Mouse (Mus musculus) intestine, embryonic 14.5 days (tissue): Measurements from ENCODE around the gene Tom1l2. TPM values are rescaled to one million over a fixed set of nuclear protein-coding genes. Genes with fewer than 3 reads are reported as not detected.
A peak's percentile ranks its signal among the peaks of the same experiment; 100 is the strongest.

ENCODE experiments used
- ATAC-seq: fragments of 200-750 bp; cut with Nextera tagmentation; replicated peaks from 2 replicates; pipeline ENCODE4 v1.8.0; 2017; ENCODE audit warnings: low read depth, moderate number of reproducible peaks, moderate TSS enrichment, moderate library complexity; ENCODE audit not compliant: low FRiP score, low TSS enrichment
- DNase-seq: peaks from one replicate; pipeline ENCODE4 v3.0.0-alpha.2; 2018; ENCODE audit warnings: low spot score
- H3K27ac ChIP-seq: fragments of 300-500 bp; sonication (generic); 2 replicates; pipeline ENCODE4 v1.5.1; 2014; ENCODE audit warnings: low read depth, mild to moderate bottlenecking, control low read depth
- H3K27me3 ChIP-seq: fragments of 300-500 bp; sonication (generic); replicated peaks from 2 replicates; pipeline ENCODE4 v1.6.1; 2014; ENCODE audit warnings: low read length, control low read depth; ENCODE audit not compliant: control insufficient read depth, insufficient read depth
- H3K36me3 ChIP-seq: fragments of 300-500 bp; sonication (generic); 2 replicates; pipeline ENCODE4 v1.6.1; 2014; ENCODE audit warnings: low read length, control low read depth; ENCODE audit not compliant: control insufficient read depth, insufficient read depth
- H3K4me1 ChIP-seq: fragments of 300-500 bp; sonication (generic); replicated peaks from 2 replicates; pipeline ENCODE4 v1.6.1; 2014; ENCODE audit warnings: low read length, control low read depth, mixed read lengths; ENCODE audit not compliant: control insufficient read depth, insufficient read depth
- H3K4me2 ChIP-seq: fragments of 300-500 bp; sonication (generic); 2 replicates; pipeline ENCODE4 v1.6.1; 2014; ENCODE audit warnings: low read length
- H3K4me3 ChIP-seq: fragments of 300-500 bp; sonication (generic); 2 replicates; pipeline ENCODE4 v1.5.1; 2014; ENCODE audit warnings: low read depth, low read length, control low read depth, mixed read lengths
- H3K9ac ChIP-seq: fragments of 300-500 bp; sonication (generic); 2 replicates; pipeline ENCODE4 v1.6.1; 2014; ENCODE audit warnings: mild to moderate bottlenecking, low read length
- H3K9me3 ChIP-seq: fragments of 300-500 bp; sonication (generic); 2 replicates; pipeline ENCODE4 v1.6.1; 2016; ENCODE audit warnings: low read length, control low read depth; ENCODE audit not compliant: control insufficient read depth
- WGBS: fragments of 180-500 bp; shearing (Covaris S2); extraction: QIAGEN DNeasy Blood & Tissue Kit; methylation state at CpG from one replicate; pipeline ENCODE4 v1.1.7; 2014; 5-methylcytosine and 5-hydroxymethylcytosine counted together
- polyA plus RNA-seq: library from polyadenylated mRNA; unstranded; fragments of >200 nt; fragmentation: Nextera tagmentation; extraction: Ambion mirVana; gene quantifications from 2 replicates; pipeline ENCODE4 v1.2.1, GENCODE M21; 2014

The Tom1l2 gene
- polyA plus RNA-seq, 1 experiment from 2014 or later = 19.4 TPM

- WGBS = 54% methylated on average over 2 of the region's 2 CpGs
- Histone ChIP-seq H3K9ac (no peak overlapping the region), H3K4me2 (no peak overlapping the region), H3K27ac (peak overlapping the region; percentile 61; the same call in 1 of the 2 replicates), H3K27me3 (no peaks in the 10 kb centered on the region), H3K9me3 (no peaks in the 10 kb centered on the region), H3K4me1 (peaks cover 48% of the 10 kb centered on the region), H3K36me3 (no peaks in the 10 kb centered on the region), H3K4me3 (no peak overlapping the region)
- ATAC-seq = no peak
- no peak for DNase-seq
These were observed 45.3 kb downstream of the Tom1l2 start for GRCm38 (mm10) chr11:60307375-60307825.

- Histone ChIP-seq H3K27me3 (no peaks in the 10 kb centered on the region), H3K4me1 (peaks cover 46% of the 10 kb centered on the region), H3K9ac (no peak overlapping the region), H3K4me2 (no peak overlapping the region), H3K27ac (no peak overlapping the region), H3K4me3 (no peak overlapping the region), H3K36me3 (no peaks in the 10 kb centered on the region), H3K9me3 (no peaks in the 10 kb centered on the region)
- 72% methylated on average over 4 of the region's 4 CpGs for WGBS
- ATAC-seq (no peak), DNase-seq (peak; percentile 82)
These were observed 45.9 kb downstream of the Tom1l2 start for GRCm38 (mm10) chr11:60306834-60307233.

GRCm38 (mm10) chr11:60305611-60306010, 47.1 kb downstream of the Tom1l2 start:
- peaks cover 41% of the 10 kb centered on the region for H3K4me1 ChIP-seq
- H3K36me3 ChIP-seq = no peaks in the 10 kb centered on the region
- no peaks in the 10 kb centered on the region for H3K9me3 ChIP-seq
- DNase-seq (no peak), ATAC-seq (no peak)
- WGBS = 65% methylated on average over 4 of the region's 4 CpGs
- no peaks in the 10 kb centered on the region for H3K27me3 ChIP-seq
- H3K4me3 ChIP-seq = no peak overlapping the region
- H3K4me2 ChIP-seq = no peak overlapping the region
- H3K27ac ChIP-seq = no peak overlapping the region
- no peak overlapping the region for H3K9ac ChIP-seq

GRCm38 (mm10) chr11:60303497-60303896, 49.2 kb downstream of the Tom1l2 start:
- H3K9ac ChIP-seq = no peak overlapping the region
- H3K9me3 ChIP-seq = no peaks in the 10 kb centered on the region
- H3K27ac ChIP-seq = no peak overlapping the region
- H3K4me1 ChIP-seq = peaks cover 33% of the 10 kb centered on the region
- ATAC-seq (no peak), DNase-seq (no peak)
- H3K27me3 ChIP-seq = no peaks in the 10 kb centered on the region
- no peak overlapping the region for H3K4me3 ChIP-seq
- no peaks in the 10 kb centered on the region for H3K36me3 ChIP-seq
- no peak overlapping the region for H3K4me2 ChIP-seq
- 82% methylated on average over 2 of the region's 2 CpGs for WGBS

- Histone ChIP-seq H3K36me3 (no peaks in the 10 kb centered on the region), H3K9ac (no peak overlapping the region), H3K4me2 (no peak overlapping the region), H3K27ac (peak overlapping the region; percentile 29; the same call in 1 of the 2 replicates), H3K27me3 (no peaks in the 10 kb centered on the region), H3K4me1 (peaks cover 26% of the 10 kb centered on the region), H3K4me3 (no peak overlapping the region), H3K9me3 (no peaks in the 10 kb centered on the region)
- no peak for DNase-seq
- ATAC-seq = 0 out of 2 replicates have a peak, but pooled peaks have one; percentile 71
- 50% methylated on average over 10 of the region's 10 CpGs for WGBS
These were observed 50.2 kb downstream of the Tom1l2 start for GRCm38 (mm10) chr11:60302354-60303083.

GRCm38 (mm10) chr11:60301588-60302208, 51.0 kb downstream of the Tom1l2 start:
- H3K9me3 ChIP-seq = no peaks in the 10 kb centered on the region
- H3K4me1 ChIP-seq = peaks cover 26% of the 10 kb centered on the region
- ATAC-seq (no peak), DNase-seq (peak; percentile 48)
- H3K27ac ChIP-seq = peak overlapping the region; percentile 29; the same call in 1 of the 2 replicates
- no peak overlapping the region for H3K9ac ChIP-seq
- no peaks in the 10 kb centered on the region for H3K36me3 ChIP-seq
- WGBS = 57% methylated on average over 5 of the region's 5 CpGs
- H3K4me2 ChIP-seq = no peak overlapping the region
- H3K27me3 ChIP-seq = no peaks in the 10 kb centered on the region
- no peak overlapping the region for H3K4me3 ChIP-seq

- DNase-seq = no peak
- H3K27me3 ChIP-seq = no peaks in the 10 kb centered on the region
- no peak overlapping the region for H3K4me2 ChIP-seq
- peaks cover 30% of the 10 kb centered on the region for H3K4me1 ChIP-seq
- no peaks in the 10 kb centered on the region for H3K9me3 ChIP-seq
- peak overlapping the region; percentile 22; the same call in 1 of the 2 replicates for H3K27ac ChIP-seq
- H3K4me3 ChIP-seq = no peak overlapping the region
- no peak for ATAC-seq
- no peak overlapping the region for H3K9ac ChIP-seq
- no peaks in the 10 kb centered on the region for H3K36me3 ChIP-seq
- WGBS = 71% methylated on average over 3 of the region's 3 CpGs
These were observed 52.4 kb downstream of the Tom1l2 start for GRCm38 (mm10) chr11:60300318-60300717.

- H3K4me1 ChIP-seq = peaks cover 42% of the 10 kb centered on the region
- no peak overlapping the region for H3K27ac ChIP-seq
- ATAC-seq (no peak), DNase-seq (no peak)
- no peak overlapping the region for H3K9ac ChIP-seq
- H3K27me3 ChIP-seq = no peaks in the 10 kb centered on the region
- no peak overlapping the region for H3K4me2 ChIP-seq
- no peaks in the 10 kb centered on the region for H3K9me3 ChIP-seq
- H3K4me3 ChIP-seq = no peak overlapping the region
- H3K36me3 ChIP-seq = no peaks in the 10 kb centered on the region
- 82% methylated on average over 3 of the region's 3 CpGs for WGBS
These were observed 54.9 kb downstream of the Tom1l2 start for GRCm38 (mm10) chr11:60297772-60298171.
